Mouse (Mus musculus) lung, postnatal 0 days (tissue): Measurements from ENCODE around the gene Psg22. TPM values are rescaled to one million over a fixed set of nuclear protein-coding genes. Genes with fewer than 3 reads are reported as not detected.
"Not testable (repeated sequence)": the region's sequence is repeated elsewhere in the genome, so short reads cannot be mapped to it uniquely, and the experiment has no call there.

Experiments used
- ATAC-seq: fragments of 200-750 bp; cut with Nextera tagmentation; 2 replicates; pipeline ENCODE4 v1.8.0; 2017; ENCODE audit warnings: moderate library complexity
- DNase-seq: peaks from one replicate; pipeline ENCODE4 v3.0.0-alpha.2; 2016; ENCODE audit warnings: low spot score
- H3K27ac ChIP-seq: fragments of 300-500 bp; sonication (generic); 2 replicates; pipeline ENCODE4 v1.5.1; 2014; ENCODE audit warnings: antibody characterized with exemption, mild to moderate bottlenecking, low read length, mixed read lengths
- H3K27me3 ChIP-seq: fragments of 300-500 bp; sonication (generic); replicated peaks from 2 replicates; pipeline ENCODE4 v1.6.1; 2014; ENCODE audit warnings: low read length, mixed read lengths; ENCODE audit not compliant: insufficient read depth
- H3K36me3 ChIP-seq: fragments of 300-500 bp; sonication (generic); 2 replicates; pipeline ENCODE4 v1.6.1; 2014; ENCODE audit warnings: low read length, mixed read lengths; ENCODE audit not compliant: insufficient read depth
- H3K4me1 ChIP-seq: fragments of 300-500 bp; sonication (generic); 2 replicates; pipeline ENCODE4 v1.6.1; 2014; ENCODE audit warnings: antibody characterized with exemption, low read depth, low read length, mixed read lengths; ENCODE audit not compliant: insufficient read depth
- H3K4me2 ChIP-seq: fragments of 300-500 bp; sonication (generic); replicated peaks from 2 replicates; pipeline ENCODE4 v1.6.1; 2014; ENCODE audit warnings: low read depth, mild to moderate bottlenecking, low read length, moderate library complexity, mixed read lengths
- H3K4me3 ChIP-seq: fragments of 300-500 bp; sonication (generic); 2 replicates; pipeline ENCODE4 v1.5.1; 2014; ENCODE audit warnings: low read depth, low read length
- H3K9ac ChIP-seq: fragments of 300-500 bp; sonication (generic); replicated peaks from 2 replicates; pipeline ENCODE4 v1.6.1; 2014; ENCODE audit warnings: low read depth, mild to moderate bottlenecking
- H3K9me3 ChIP-seq: fragments of 300-500 bp; sonication (generic); 2 replicates; pipeline ENCODE4 v1.6.1; 2016; ENCODE audit warnings: low read length, mixed read lengths
- CTCF ChIP-seq: IDR thresholded peaks from 2 replicates; pipeline ENCODE4 v1.5.1; 2016; ENCODE audit warnings: antibody characterized with exemption, mild to moderate bottlenecking
- EP300 ChIP-seq: IDR thresholded peaks from 2 replicates; pipeline ENCODE4 v1.6.1; 2016; ENCODE audit warnings: antibody characterized with exemption, mild to moderate bottlenecking, control low read depth
- WGBS: fragments of 180-500 bp; shearing (Covaris S2); extraction: QIAGEN DNeasy Blood & Tissue Kit; methylation state at CpG from one replicate; pipeline ENCODE4 v1.1.7; 2014; 5-methylcytosine and 5-hydroxymethylcytosine counted together
- polyA plus RNA-seq: library from polyadenylated mRNA; unstranded; fragments of >200 nt; fragmentation: Nextera tagmentation; extraction: Ambion mirVana; gene quantifications from 2 replicates; pipeline ENCODE4 v1.2.1, GENCODE M21; 2015

The Psg22 gene
- polyA plus RNA-seq, 1 experiment from 2014 or later: not detected

DNA sequence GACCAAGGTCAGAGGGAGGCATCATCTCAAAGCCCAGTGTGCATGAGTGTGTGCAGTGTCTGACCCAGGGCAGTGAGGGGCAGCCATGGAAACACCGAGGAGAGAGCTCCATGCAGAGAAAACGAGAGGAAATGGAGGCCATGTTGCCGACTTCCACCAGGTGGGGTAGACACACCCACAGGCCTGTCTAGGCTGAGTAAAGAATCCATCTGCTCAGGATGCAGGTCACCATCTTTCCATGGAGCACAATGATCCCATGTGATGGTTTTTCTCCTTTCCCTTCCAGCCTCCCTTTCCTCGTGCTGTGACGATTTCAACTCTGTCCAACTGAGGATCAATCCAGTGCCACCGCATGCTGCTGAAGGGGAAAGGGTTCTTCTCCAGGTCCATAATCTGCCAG is 6.1 kb downstream of the Psg22 start:
- H3K27me3 ChIP-seq: no peaks in the 10 kb centered on the region
- 78% methylated on average over 6 of the region's 6 CpGs for WGBS
- ATAC-seq (no peak), DNase-seq (no peak)
- H3K4me2 ChIP-seq: no peak overlapping the region
- no peaks in the 10 kb centered on the region for H3K36me3 ChIP-seq
- no peak overlapping the region for H3K27ac ChIP-seq
- no peaks in the 10 kb centered on the region for H3K4me1 ChIP-seq
- no peak overlapping the region for H3K9ac ChIP-seq
- TF ChIP-seq EP300: no peak
- TF ChIP-seq CTCF: no peak
- H3K4me3 ChIP-seq: no peak overlapping the region
- H3K9me3 ChIP-seq: no peaks in the 10 kb centered on the region

DNA sequence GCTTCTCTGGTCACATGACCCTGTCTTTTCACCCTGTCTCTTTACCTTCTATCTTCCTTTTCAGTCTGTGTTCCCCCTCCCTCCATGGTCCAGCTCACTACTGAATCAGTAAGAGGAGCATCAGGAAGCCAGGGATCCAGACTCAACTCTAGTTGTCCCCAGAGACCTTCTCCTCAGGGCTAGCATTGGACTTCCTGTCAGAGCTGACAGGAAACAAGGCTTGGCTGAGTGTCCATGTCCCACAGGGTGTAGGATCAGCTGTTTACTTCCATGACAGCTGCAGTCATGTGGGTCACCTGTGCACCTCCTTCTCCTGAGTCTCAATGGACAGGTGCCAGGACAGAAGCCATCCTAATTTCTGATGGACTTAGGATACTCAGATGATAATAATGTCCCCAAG is 8.0 kb downstream of the Psg22 start:
- not testable (repeated sequence) for H3K9ac ChIP-seq, H3K4me1 ChIP-seq, H3K9me3 ChIP-seq, H3K4me3 ChIP-seq, ATAC-seq, H3K27ac ChIP-seq, DNase-seq, H3K4me2 ChIP-seq, H3K36me3 ChIP-seq, H3K27me3 ChIP-seq

DNA sequence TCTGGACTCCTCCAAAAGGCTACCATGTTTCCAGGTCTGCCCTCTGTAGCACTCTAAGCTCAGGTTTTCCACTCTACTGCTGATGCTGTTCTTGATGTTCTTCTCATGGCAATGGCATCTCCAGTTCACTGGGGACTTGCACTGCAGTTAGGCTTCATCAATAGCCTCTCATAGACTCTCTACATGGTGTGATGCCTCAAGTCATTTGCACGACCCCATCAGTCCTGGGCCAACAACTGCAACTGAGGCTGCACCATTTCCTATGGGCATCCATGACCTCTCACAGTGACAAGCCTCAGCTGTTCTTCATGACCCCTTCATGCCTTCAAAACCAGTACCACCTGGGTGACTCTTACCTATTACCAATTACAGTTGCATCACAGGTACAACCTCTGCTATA is 10.5 kb downstream of the Psg22 start:
- Histone ChIP-seq H3K9me3 (no peaks in the 10 kb centered on the region), H3K4me3 (no peak overlapping the region), H3K9ac (no peak overlapping the region), H3K36me3 (no peaks in the 10 kb centered on the region), H3K4me2 (no peak overlapping the region), H3K4me1 (no peaks in the 10 kb centered on the region), H3K27me3 (no peaks in the 10 kb centered on the region), H3K27ac (no peak overlapping the region)
- 68% methylated on average over 1 of the region's 1 CpGs for WGBS
- DNase-seq (no peak), ATAC-seq (no peak)
- TF ChIP-seq EP300: no peak

DNA sequence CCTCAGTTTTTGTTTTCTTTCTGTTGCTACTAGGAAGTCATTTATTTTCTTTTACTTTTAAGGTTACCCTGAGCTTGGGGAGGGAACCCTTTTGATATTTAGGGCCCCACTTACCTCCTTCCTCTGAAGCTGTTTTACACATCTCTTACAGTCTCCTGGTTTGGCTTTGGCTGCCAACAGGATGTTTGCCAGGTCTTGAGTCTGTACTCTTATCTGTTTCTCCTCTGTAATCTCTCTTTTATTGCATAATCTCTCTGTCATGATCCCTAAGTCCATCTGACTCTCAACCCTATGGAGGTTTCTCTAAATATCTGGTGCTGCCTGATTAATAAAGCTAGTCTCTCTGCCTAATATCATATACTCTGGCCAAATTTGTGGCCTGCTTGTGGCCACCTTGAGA is 15.2 kb downstream of the Psg22 start:
- H3K4me1 ChIP-seq: no peaks in the 10 kb centered on the region
- DNase-seq: no peak
- H3K27me3 ChIP-seq: no peaks in the 10 kb centered on the region
- no peaks in the 10 kb centered on the region for H3K36me3 ChIP-seq
- H3K4me2 ChIP-seq: no peak overlapping the region
- H3K9me3 ChIP-seq: no peaks in the 10 kb centered on the region
- no peak for TF ChIP-seq CTCF
- no peak for TF ChIP-seq EP300
- H3K4me3 ChIP-seq: no peak overlapping the region
- H3K9ac ChIP-seq: no peak overlapping the region
- ATAC-seq: no peak
- no peak overlapping the region for H3K27ac ChIP-seq

DNA sequence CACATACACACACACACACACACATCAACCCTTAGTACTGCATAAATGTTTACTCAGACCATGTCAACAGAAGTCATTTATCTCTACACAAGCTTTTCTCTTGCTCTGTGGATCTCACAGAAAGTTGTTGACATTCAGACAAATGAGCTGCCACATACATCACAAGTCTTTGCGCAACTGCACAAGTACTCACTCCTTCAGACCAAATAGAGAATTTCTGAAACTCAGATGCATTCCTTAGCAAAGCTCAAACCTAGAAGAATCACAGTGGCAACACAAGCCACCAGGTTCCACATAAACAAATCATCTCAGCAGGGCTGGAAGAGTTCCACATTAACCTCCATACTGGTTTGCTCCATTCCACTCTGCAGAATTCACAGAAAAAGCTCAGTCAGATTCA is 16.6 kb downstream of the Psg22 start:
- Histone ChIP-seq H3K27ac (no peak overlapping the region), H3K9ac (no peak overlapping the region), H3K4me1 (no peaks in the 10 kb centered on the region), H3K9me3 (no peaks in the 10 kb centered on the region), H3K27me3 (no peaks in the 10 kb centered on the region), H3K4me3 (no peak overlapping the region), H3K4me2 (no peak overlapping the region), H3K36me3 (no peaks in the 10 kb centered on the region)
- ATAC-seq: no peak
- DNase-seq: peak; percentile 14
- TF ChIP-seq EP300 (no peak), CTCF (no peak)
- 22% methylated on average over 1 of the region's 1 CpGs for WGBS

DNA sequence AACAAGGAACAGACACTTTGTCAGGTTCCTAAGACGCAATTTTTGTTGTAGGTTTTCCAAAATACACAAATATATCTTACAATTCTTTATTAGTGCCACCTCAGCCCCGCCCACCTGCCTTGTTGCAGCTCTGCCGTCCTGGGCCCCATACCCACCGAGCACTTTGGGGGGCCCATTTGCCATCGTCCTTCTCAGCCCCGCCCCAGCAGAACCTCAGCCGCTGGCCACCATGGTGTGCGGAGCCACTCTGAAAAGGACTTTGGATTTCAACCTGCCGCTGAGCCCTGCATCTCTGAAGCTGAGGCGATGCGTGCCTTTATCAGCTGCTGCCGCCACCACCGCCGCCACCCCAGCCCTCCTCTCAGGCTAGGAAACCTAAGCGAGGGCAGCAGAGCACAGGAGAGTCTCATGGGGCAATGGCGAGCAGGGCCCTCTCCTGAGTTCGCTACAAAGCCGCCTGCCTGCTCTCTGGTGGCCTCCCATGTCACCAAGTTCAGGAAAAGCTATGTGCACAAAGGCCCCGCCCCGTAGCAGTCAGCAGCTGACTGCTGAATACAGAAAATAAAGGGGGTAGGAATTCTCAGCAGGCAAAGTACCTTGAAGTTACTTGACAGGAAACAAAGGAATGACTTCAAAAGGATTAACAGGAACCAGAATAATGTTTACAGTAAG is 28.4 kb downstream of the Psg22 start:
- H3K9ac ChIP-seq: no peak overlapping the region
- 0 out of 2 replicates have a peak, but pooled peaks cover 9% of the 10 kb centered on the region for H3K27me3 ChIP-seq
- H3K36me3 ChIP-seq: no peaks in the 10 kb centered on the region
- ATAC-seq (no peak), DNase-seq (peak; percentile 13)
- 13% methylated on average over 20 of the region's 20 CpGs for whole genome bisulfite sequencing
- H3K4me3 ChIP-seq: no peak overlapping the region
- no peak overlapping the region for H3K27ac ChIP-seq
- no peak overlapping the region for H3K4me2 ChIP-seq
- no peak for TF ChIP-seq EP300
- TF ChIP-seq CTCF: no peak
- no peaks in the 10 kb centered on the region for H3K9me3 ChIP-seq
- no peaks in the 10 kb centered on the region for H3K4me1 ChIP-seq

DNA sequence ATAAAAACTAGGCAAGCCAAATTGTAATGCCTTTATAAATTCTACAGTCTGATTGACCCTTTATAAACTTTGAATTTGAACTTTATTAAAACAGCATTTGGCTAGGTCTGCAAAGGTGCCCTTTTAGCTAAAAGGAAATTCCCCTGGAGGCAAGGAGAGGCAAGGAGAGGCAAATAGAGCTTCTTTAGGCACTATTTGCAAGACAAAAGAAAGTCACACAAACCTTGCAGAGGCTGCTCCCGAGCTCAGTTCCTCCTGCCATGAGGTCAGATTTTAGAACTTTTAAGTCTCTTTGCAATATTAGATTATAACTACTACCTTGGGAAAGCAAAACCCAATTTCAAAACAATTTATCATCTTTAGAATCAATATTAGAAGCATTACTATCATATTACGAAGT is 29.5 kb downstream of the Psg22 start:
- H3K4me3 ChIP-seq, ATAC-seq, H3K4me1 ChIP-seq, H3K4me2 ChIP-seq, H3K36me3 ChIP-seq, H3K27me3 ChIP-seq, DNase-seq, H3K27ac ChIP-seq, H3K9me3 ChIP-seq, H3K9ac ChIP-seq: not testable (repeated sequence)
- 51% methylated on average over 2 of the region's 2 CpGs for WGBS
